Mouse (Mus musculus): ENCODE results near the gene Ptcra.
A peak's percentile ranks its signal among the peaks of the same experiment; 100 is the strongest.
"Not testable (repeated sequence)": the region's sequence is repeated elsewhere in the genome, so short reads cannot be mapped to it uniquely, and the experiment has no call there.

Ptcra gene

GRCm38 (mm10) chr17:46763544-46763943 is at the start of gene Ptcra:
Ptcra (minus strand) TSS chr17:46763712.
- peak; percentile 72 to 81 for DNase-seq (ENCODE audit: low spot score in 2 of 2)

GRCm38 (mm10) chr17:46812442-46812841 is 48.9 kb upstream of the Ptcra start:
- DNase-seq (ENCODE audit: low spot score in 2 of 2), result no peak

- no peak for DNase-seq (ENCODE audit: low spot score in 2 of 2)
Observed at GRCm38 (mm10) chr17:46810672-46811071, 47.2 kb upstream of the Ptcra start.

GRCm38 (mm10) chr17:46809131-46809830 is 45.8 kb upstream of the Ptcra start:
- no peak for DNase-seq (ENCODE audit: low spot score in 2 of 2)

- no peak for DNase-seq (ENCODE audit: low spot score in 2 of 2)
Observed at GRCm38 (mm10) chr17:46808376-46808775, 44.9 kb upstream of the Ptcra start.

GRCm38 (mm10) chr17:46801761-46802160 is 38.2 kb upstream of the Ptcra start:
- no peak for DNase-seq (ENCODE audit: low spot score in 2 of 2)

- DNase-seq (ENCODE audit: low spot score in 2 of 2), result no peak
Observed at GRCm38 (mm10) chr17:46799680-46800079, 36.2 kb upstream of the Ptcra start.

GRCm38 (mm10) chr17:46797386-46797785 is 33.9 kb upstream of the Ptcra start:
- DNase-seq (ENCODE audit: low spot score in 2 of 2), result no peak

GRCm38 (mm10) chr17:46796743-46797142 is 33.2 kb upstream of the Ptcra start:
- no peak for DNase-seq (ENCODE audit: low spot score in 2 of 2)

- no peak for DNase-seq (ENCODE audit: low spot score in 2 of 2)
Observed at GRCm38 (mm10) chr17:46792963-46793362, 29.5 kb upstream of the Ptcra start.

GRCm38 (mm10) chr17:46787974-46788373 is 24.5 kb upstream of the Ptcra start:
- not testable (repeated sequence) for DNase-seq (ENCODE audit: low spot score in 2 of 2)

- no peak for DNase-seq (ENCODE audit: low spot score in 2 of 2)
Observed at GRCm38 (mm10) chr17:46786952-46787351, 23.4 kb upstream of the Ptcra start.

GRCm38 (mm10) chr17:46783222-46783565 is 19.7 kb upstream of the Ptcra start:
- DNase-seq (ENCODE audit: low spot score in 2 of 2), result no peak

GRCm38 (mm10) chr17:46782341-46783221 is 19.1 kb upstream of the Ptcra start, which contains the start of gene Rpl7l1:
Rpl7l1 (minus strand) TSS chr17:46782672.
- peak; percentile 89 to 91 for DNase-seq (ENCODE audit: low spot score in 2 of 2)

- DNase-seq (ENCODE audit: low spot score in 2 of 2), result no peak
Observed at GRCm38 (mm10) chr17:46781876-46782275, 18.4 kb upstream of the Ptcra start.

GRCm38 (mm10) chr17:46776087-46776486 is 12.6 kb upstream of the Ptcra start:
- DNase-seq (ENCODE audit: low spot score in 2 of 2), result no peak

GRCm38 (mm10) chr17:46775070-46775469 is 11.6 kb upstream of the Ptcra start:
- no peak for DNase-seq (ENCODE audit: low spot score in 2 of 2)

- DNase-seq (ENCODE audit: low spot score in 2 of 2), result no peak
Observed at GRCm38 (mm10) chr17:46774131-46774472, 10.6 kb upstream of the Ptcra start.

GRCm38 (mm10) chr17:46773278-46774130 is 10.0 kb upstream of the Ptcra start:
- no peak for DNase-seq (ENCODE audit: low spot score in 2 of 2)

- DNase-seq (ENCODE audit: low spot score in 2 of 2), result peak; percentile 75
Observed at GRCm38 (mm10) chr17:46772404-46773277, 9.1 kb upstream of the Ptcra start, which contains the start of gene 2310039H08Rik. 2310039H08Rik (plus strand) TSS chr17:46772635.

GRCm38 (mm10) chr17:46772038-46772403 is 8.5 kb upstream of the Ptcra start:
- no peak for DNase-seq (ENCODE audit: low spot score in 2 of 2)
